Mouse (Mus musculus) gastrocnemius, postnatal 4 days (tissue): ENCODE data around the gene Def6. TPM values are rescaled to one million over a fixed set of nuclear protein-coding genes. Genes with fewer than 3 reads are reported as not detected.

Source experiments
- DNase-seq, 2 experiments: peaks; one replicate each; pipeline ENCODE4 v3.0.0; 2021 to 2022; ENCODE audit warnings: low spot score in 2 of 2, mixed read lengths in 2 of 2
- total RNA-seq, 2 experiments: library from RNA; stranded (reverse); gene quantifications; 2 replicates each; pipeline ENCODE4 v1.2.3; 2021

The Def6 gene
- total RNA-seq, 2 experiments from 2014 or later, result 4.7 to 4.8 TPM

DNA sequence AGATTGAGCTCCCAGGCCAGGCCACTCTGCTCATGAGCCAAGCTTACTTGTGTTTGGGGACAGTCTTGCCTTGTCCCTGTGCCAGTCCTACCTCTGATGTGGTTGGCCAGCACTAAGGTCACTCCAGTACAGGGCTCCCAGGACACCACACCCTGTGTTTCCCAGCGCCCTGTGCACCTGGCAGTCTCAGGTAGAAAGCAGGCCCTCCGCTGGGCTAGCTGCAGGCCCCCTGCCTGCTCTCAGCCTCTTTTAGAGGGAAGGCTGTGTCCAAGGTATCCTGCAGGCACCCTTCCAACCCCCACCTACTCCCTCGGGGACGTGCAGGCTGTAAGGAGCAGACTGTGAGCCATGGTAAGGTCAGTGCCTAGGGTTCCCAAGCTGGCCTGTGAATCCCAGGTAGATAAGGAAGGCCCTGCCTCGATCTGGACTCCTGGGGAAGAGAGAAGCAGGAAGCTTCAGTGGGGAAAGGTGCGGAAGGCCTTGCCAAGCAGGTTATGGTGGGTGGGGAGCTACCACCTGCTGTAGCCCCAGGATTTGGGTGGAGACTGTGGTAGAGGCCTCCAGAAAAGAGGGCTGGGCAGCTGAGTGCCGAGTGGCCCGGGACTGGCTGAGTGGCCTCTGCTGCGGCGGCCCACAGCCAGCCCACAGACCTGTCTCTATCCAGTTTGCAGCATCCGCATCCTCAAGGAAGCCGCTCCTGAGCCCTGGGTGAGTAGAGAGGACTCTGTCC is 64.1 kb downstream of the Def6 start:
- DNase-seq, result no peak

DNA sequence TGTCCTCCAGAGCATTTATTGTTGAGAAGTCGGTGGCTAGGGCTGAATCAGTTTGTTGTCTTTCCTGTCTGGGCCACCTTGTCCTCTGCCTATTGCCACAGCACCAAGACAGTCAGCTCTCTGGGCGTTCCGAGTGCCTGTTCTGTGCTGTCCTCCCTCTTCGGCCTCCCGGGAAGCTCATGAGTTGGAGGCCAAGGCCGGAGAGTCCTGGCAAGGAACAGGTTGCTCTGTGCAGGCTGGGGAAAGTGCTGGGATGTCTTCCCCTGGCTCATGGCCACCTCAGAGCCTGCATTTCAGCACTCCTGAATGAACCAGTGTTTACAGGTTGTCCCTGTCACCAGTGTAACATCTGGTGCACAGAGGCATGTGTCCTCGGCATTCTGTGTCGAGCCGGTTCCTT is 64.7 kb downstream of the Def6 start:
- no peak for DNase-seq

DNA sequence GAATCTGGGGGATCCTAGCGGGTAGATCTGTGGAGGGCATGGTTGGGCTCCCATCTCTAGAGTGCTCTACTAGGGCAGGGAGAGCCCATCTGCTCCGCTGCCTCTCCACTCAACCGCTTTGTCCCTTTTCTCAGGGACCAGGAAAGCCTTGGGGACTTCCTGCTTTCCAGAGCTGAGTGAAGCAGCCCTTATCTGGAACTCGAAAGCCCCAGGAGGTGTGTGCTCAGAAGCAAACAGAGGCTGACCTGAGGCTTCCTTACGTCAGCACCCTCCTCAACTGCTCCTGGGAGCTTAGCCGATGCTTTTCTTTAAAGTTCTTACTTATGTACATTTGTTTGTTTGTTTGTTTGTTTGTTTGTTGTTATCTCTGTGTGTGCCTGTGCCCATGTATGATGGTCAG is 65.3 kb downstream of the Def6 start:
- DNase-seq, result no peak

DNA sequence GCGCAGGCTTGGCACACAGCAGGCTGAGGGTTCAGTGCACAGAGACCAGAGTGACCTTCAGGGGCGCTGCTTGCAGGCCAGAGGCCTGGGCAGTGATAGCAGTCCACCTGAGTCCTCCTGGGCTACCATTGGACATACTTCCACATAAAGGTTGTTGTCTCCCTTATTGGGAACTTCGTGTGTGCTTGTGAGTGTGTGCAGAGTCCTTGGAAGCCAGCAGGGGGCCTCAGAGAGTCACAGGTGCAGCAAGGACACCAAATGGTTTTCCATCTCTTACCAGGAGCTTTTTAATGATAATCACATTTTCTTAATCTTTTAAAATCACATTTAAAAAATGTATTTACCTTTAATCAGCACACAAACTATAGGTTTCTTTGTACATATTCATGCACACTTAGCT is 67.2 kb downstream of the Def6 start:
- DNase-seq, result no peak

DNA sequence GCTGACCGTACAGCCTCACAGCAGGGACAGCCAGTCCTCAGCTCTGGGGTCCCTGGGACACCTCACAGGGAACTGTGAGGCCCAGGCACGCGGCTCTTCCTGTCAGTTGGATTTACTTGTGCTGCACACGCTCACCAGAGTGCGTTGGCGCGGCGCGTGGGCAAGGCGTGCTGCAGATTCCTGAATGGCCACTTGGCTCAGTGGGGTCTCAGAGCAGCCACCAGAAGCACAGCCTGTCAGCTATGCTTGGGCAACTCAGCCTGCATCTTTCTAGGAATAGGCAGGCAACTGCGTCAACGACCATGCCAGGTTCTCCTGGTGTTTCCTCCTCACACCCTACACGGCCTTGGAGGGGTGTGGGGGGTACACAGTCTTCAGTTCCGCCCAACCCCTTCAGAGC is 69.6 kb downstream of the Def6 start:
- no peak for DNase-seq

DNA sequence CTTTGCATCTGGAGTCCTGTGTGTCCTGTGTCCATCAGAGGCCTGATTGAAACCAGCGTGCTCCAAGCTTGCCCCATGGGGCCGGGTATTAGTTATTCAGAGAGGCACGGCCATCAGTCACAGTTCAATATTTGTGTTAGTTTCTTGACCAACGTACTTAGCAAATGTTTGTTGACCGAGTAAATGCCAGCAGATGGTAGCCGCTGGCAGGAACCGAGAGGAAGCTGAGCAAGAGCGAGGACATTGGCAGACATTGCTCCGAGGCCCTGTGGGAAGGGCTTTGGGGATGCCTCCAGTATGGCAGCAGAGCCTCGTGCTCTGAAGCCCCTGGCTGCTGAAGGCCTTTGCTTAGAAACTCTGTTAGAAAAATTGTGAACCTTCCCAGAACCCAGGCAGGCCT is 70.1 kb downstream of the Def6 start:
- DNase-seq, result no peak

DNA sequence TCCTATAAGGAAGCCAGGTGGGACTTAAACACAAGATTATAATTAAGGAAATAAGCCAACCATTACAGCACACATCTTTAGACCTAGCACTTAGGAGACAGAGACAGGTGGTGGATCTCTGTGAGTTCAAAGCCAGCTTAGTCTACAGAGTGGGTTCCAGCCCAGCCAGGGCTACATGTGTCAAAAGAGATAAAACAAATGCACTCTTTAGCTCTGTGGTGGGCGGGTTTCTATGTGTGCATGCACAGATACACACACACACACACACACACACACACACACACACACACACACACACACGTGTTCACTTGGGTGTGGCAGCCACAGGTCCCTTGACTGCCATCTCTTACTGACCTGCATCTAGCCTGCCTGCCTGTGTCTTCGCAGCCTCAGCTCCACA is 70.6 kb downstream of the Def6 start:
- DNase-seq, result no peak

Other genes with a start within 250 kb of the Def6 start
- under 1 TPM; 0.70 to 0.93 TPM for gene Tcp11, start 127.1 kb upstream of the Def6 start, total RNA-seq
- gene Scube3, start 65.6 kb upstream of the Def6 start, total RNA-seq, result 1 to 10 TPM; 1.6 to 2.4 TPM
- 10 to 100 TPM; 31.7 to 38.2 TPM for gene Zfp523, start 30.6 kb upstream of the Def6 start, total RNA-seq
- gene Ppard, start 24.9 kb downstream of the Def6 start, total RNA-seq, result 10 to 100 TPM; 34.3 to 37.6 TPM
- 10 to 100 TPM; 24.9 to 25.4 TPM for gene Fance, start 105.7 kb downstream of the Def6 start, total RNA-seq
- gene Rpl10a, start 120.7 kb downstream of the Def6 start, total RNA-seq, result 100 to 1,000 TPM; 919 to 955 TPM
- 10 to 100 TPM; 24.3 to 24.6 TPM for gene Tead3, start 143.0 kb downstream of the Def6 start, total RNA-seq
- gene Tulp1, start 157.4 kb downstream of the Def6 start, total RNA-seq, result under 1 TPM; 0.47 to 0.57 TPM